Mouse (Mus musculus) stomach, postnatal 0 days (tissue): ENCODE measurements around the gene Cep63.

ENCODE experiments used
- CTCF ChIP-seq: IDR thresholded peaks from 2 replicates; pipeline ENCODE4 v1.5.1; 2016; ENCODE audit warnings: antibody characterized with exemption, low read depth, mild to moderate bottlenecking, moderate library complexity
- EP300 ChIP-seq: optimal IDR thresholded peaks from 2 replicates; pipeline ENCODE3; 2016; ENCODE audit warnings: antibody characterized with exemption

DNA sequence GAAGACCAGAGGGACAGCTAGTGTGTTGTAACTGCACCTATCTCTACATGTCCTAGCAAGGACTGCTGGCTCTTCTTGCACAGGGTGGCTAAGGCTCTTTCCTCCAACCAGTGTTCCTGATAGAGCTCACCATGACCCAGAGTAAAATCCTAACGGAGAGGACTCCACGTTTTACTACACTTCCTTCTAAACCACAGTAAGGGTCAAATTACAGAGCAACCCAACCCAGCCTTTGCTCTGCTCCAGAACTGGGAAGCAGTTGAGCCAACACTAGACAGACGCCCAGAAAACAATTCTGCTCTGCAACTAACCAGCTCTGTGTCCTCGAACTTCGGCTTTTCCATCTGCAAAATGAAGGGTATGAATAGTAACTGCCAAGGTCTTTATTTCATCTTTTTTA is 4.9 kb downstream of the Cep63 start:
- TF ChIP-seq CTCF (no peak), EP300 (no peak)
